Mouse (Mus musculus) adrenal gland, postnatal 25 days (tissue): Measurements from ENCODE around the gene Slc9a1. TPM values are rescaled to one million over a fixed set of nuclear protein-coding genes. Genes with fewer than 3 reads are reported as not detected.

Experiments
- DNase-seq: peaks from one replicate; pipeline ENCODE4 v3.0.0; 2021; ENCODE audit warnings: mixed read lengths
- total RNA-seq: library from RNA; stranded (reverse); gene quantifications from 2 replicates; pipeline ENCODE4 v1.2.3, GENCODE M21; 2021

Gene Slc9a1
- total RNA-seq, 1 experiment from 2014 or later: 70.7 TPM

DNA sequence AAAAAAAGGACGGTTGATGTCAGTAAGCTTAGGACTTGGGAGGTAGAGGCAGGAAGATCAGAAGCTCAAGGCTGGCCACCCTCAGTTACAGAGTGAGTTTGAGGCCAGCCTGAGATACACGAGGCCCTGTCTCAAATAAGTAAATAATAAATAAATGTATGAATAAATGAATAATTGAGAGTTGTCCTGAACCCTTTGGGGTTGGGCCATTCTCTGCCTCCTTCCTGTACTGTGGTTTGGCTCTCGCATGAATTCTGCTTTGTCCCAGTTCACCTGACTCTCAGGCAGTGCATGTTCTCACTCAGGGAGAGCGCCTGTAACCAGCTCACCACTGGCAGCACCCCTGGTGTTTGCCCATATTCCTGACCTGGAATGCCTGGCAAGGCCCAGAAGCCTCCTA lies 4.5 kb downstream of the Slc9a1 start:
- no peak for DNase-seq

DNA sequence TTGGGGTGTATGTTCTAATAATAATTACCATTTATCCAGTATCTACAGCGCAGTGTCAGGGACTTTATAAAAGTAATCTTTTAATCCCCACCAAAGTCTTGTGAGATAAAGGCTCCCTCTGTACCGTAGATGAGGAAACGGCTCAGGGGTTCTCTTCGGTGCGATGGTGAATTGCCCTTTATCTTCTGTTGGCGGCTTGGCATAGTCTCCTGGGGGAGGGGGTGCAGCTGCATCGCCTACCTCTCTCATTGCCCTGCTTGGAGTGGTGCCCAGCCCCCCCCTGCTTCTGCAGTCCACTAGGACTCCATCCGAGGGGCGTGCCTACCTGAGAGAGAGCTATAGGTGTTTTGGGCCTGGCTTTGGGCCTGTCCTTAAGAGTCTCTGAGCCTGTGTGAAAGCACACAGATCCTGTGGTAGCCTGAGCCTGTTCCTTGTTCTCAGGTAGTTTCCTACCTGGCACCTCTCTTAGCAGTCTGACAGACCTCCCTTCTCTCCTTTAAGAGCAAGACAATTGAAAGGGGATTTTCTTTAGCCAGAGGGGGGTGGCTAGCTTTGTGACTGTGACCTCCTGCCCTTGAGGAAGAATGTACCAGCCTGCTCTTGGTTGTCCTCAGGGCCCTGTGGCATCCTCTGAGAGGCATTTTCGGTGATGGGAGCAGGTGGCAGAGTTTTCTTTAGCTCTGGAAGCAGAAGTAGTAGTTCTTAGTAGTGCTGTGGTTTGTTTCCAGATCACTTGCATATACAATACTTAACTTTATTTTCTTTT lies 6.5 kb downstream of the Slc9a1 start:
- no peak for DNase-seq

GRCm38 (mm10) chr4:133378236-133379045 lies 8.9 kb downstream of the Slc9a1 start:
- DNase-seq: peak; percentile 74

DNA sequence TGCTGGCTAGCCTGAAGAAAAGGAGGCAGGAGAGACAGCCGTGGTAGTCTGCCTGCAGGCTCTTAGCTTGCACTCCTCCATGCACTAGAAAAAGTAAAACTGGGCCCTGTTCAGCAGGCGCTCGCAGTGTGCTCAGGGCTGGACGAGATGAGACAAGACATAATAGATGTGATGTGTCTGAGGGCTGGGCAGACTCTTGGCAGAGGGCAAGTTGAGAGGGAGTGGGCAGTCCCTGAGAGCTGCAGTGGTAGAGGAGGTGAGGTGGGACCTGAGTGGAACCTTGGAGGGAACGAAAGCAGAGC lies 9.5 kb downstream of the Slc9a1 start:
- DNase-seq: no peak

- no peak for DNase-seq
Observed at GRCm38 (mm10) chr4:133379861-133380260, 10.4 kb downstream of the Slc9a1 start.

DNA sequence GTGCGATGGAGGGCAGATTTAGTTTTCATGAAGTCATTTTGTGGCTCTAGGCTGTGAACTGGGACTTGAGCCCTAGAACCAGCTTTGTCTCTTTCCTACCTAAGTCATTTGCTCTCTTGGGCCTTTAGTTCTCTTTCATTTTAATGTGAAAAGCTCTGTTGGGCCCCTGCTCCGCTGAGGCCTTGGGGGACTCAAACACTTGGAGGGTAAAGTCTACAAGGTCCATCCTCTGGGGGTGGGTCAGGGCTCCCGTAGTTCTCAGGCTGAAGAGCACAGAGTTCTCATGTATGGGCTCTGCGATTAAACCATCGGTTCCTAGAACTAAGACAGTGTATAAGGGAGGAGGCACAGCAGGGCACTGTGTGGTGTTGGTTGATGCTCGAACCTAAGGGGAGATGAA lies 11.0 kb downstream of the Slc9a1 start:
- no peak for DNase-seq

- DNase-seq: no peak
Observed at GRCm38 (mm10) chr4:133381141-133381540, 11.6 kb downstream of the Slc9a1 start.

DNA sequence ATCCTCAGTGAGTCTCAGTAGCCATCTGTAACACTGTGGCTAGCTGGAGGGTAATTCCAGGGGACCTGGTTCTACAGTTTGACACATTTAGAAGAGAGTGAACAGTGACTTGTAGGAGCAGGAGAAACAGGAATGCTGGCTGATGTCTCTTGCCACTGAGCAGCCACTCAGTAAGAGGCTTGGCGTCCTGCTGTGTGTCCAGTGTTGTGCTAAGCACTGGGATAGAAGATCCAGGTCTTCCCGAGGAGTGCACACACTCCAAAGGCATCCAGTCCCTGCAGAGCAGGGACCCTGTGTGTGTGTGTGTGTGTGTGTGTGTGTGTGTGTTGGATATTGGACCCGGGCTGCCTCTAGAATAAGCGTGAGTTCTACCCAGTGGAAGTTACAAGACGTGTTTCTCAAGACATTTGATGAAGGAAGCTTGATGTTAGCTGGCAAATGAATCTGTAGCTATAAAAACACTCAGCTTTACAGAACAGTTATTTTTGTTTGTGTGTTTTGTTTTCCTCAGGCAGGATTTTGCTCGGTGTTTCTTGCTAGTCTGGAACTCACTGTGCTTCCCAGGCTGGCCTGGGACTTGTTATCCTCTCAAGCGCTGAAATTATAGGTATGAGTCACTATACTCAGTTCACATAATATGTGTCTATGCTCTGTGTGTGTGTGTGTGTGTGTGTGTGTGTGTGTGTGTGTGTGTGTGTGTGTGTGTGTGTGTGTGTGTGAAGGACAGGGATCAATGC lies 16.7 kb downstream of the Slc9a1 start:
- no peak for DNase-seq

DNA sequence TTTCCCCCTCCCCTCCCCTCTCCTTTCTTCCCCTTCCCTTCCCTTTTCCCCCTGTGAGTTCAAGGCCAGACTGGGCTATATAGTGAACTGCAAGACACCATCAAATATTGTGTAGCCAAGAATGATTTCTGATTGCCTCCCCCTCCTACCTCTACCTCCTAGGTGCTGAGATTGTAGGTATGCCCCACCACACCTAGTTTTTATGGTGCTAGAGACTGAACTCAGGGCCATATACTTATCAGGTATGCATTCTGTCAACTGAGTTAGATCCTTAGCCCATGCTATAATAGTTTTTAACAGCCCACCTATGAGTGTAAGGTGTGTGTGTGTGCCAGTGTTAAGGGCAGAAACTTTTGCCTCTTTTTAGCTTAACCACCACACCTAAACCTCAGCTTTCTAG lies 17.5 kb downstream of the Slc9a1 start:
- DNase-seq: no peak

GRCm38 (mm10) chr4:133388781-133389552 lies 19.5 kb downstream of the Slc9a1 start:
- peak; percentile 68 for DNase-seq

DNA sequence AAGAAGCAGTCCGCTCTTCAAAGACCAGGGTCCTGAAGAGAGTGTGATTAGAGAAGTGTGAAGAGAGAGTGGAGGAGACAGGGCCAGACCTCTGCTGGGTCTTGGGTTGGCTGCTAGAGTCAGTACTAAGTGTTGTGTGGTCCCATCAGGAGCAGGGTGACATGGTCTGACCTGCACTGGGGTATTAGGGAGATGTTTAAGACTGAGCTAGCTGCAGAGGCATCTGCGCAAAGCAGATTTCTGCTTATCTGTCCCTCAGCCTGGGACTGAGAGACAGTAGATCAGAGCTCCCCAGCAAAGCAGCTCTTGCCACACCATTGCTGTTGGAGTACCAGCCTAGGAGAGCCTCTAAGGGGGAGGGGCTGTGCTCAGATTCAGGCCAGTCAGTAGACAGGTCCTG lies 20.5 kb downstream of the Slc9a1 start:
- no peak for DNase-seq

GRCm38 (mm10) chr4:133390585-133390984 lies 21.1 kb downstream of the Slc9a1 start:
- no peak for DNase-seq

DNA sequence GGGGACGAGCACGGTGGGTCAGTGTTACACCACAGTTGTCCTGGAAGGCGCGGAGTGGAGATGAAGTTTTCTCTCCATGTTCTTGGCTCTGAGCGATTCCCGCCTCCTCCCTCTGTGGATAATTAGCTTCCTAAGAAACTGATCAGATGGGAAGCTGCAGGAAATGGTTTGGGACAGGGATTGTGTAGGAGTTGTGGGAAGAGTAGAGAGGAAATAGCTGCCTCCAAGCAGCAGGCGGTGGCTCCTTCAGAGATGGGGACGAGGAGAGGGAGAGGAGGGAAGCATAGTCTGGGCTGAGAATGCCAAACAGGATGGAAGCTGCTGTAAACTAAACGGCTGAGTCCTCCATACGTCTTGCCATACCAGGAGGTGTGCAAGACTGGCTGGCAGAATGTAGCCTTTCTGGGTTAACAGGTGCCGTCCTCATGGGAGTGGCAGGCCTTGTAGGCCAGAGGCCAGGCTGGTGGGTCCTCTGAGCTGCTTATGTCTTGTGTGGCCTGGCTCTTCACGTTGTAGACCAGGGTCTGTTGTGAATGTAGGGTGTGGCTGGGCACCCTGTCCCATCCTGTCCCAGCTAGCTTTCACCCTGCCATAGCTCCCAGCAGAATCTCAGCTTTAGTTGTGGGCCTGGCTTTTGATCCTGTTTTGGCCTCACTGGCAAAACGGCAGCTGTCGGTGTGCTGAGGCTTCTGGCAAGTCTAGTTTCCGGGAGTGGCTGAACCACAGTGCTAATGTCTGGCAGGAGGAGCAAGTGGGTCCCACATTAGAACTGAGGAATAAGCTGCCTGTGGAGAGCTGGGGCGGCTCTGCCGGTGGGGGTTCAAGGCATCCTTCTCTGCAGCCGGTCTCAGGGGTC lies 21.9 kb downstream of the Slc9a1 start:
- no peak for DNase-seq

GRCm38 (mm10) chr4:133394981-133395573 lies 25.6 kb downstream of the Slc9a1 start:
- no peak for DNase-seq

DNA sequence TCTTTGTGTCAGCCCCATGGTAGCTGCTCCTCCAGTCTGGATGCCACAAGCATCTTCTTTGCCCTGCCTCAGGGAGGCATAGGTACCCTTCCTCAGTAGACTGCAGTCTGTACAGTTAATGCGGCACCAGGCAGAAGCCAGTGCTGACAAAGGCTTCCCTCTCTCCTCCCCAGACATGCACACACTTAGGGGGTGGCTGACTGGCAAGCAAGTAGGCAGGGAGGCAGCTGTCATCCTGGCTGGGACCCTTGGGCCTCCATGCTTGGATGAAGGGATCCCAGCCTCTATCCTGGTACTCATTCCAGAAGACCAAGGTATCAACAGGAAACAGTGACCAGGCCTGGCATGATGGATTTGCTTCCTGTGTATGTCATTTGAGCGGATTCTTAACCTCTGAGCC lies 26.6 kb downstream of the Slc9a1 start:
- DNase-seq: no peak

DNA sequence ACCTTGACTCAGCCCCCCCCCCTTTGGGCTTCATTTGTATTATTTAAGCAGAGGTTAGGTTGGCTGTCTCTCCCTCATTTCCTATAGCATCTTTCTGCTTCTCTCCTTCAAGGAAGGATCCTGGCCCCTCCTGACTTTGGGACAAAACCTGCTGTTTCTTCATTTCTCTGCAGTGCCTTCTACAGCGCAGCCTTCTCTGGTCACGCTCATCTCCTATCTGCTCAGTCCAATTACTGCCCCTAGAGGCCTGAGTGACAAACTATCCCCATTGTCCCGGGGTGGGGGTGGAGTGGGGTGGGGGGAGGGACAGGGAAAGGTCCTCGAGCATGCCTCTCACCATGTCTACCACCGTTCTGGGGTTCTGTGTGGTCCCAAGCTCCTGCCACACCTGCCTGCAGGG lies 27.8 kb downstream of the Slc9a1 start:
- no peak for DNase-seq

- no peak for DNase-seq
Observed at GRCm38 (mm10) chr4:133397961-133398360, 28.5 kb downstream of the Slc9a1 start.

- DNase-seq: no peak
Observed at GRCm38 (mm10) chr4:133398619-133399018, 29.1 kb downstream of the Slc9a1 start.

- no peak for DNase-seq
Observed at GRCm38 (mm10) chr4:133399509-133399908, 30.0 kb downstream of the Slc9a1 start.

DNA sequence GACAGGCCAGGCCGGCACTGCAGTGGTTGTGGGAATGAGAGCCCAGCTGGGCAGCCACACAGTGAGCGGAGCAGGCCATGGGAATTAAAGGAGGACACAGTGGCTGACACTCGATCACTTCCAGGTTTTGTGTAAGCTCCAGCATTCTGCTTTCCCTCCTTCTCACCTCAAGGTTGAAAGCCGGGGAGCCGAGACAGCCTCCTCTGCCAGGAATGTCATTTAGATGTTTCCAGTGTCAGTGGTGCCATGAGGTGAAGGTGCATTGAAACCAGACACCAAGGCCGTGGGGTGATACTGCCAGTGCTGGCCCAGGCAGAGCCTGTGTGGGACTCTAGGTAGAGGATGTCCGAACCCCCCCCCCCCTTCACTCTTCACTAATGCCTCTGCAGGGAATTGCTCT lies 30.6 kb downstream of the Slc9a1 start:
- no peak for DNase-seq

DNA sequence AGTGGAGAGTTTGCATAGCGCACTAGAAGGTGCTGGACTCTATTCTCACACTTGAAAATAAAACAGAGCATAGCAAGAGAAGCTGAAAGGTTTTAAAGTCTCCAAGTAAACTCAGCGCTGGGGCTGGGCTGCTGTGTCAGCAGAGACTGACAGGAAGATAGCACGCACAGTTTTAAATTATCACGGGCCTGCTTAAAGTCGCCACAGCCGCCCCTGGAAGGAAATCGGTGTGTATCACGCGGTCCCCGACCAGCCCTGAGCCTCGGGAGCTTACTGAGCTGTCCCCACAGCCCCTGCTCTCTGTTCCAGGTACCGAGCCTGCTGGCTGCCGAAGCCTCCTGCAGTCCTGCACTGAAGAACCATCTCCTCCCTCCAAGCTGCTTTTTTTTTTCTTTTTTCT lies 32.5 kb downstream of the Slc9a1 start:
- no peak for DNase-seq
